Mouse (Mus musculus): ENCODE measurements around the gene Polr1c. TPM values are rescaled to one million over a fixed set of nuclear protein-coding genes. Genes with fewer than 3 reads are reported as not detected.

Gene Polr1c
- polyA plus RNA-seq, 1 experiment from 2014 or later: 100 TPM

GRCm38 (mm10) chr17:46243624-46244023 is 4.2 kb downstream of the Polr1c start:
- Histone ChIP-seq H3K9me3 (no peaks in the 10 kb centered on the region), H3K4me2 (replicated peaks) (no peak overlapping the region), H3K27ac (no peak overlapping the region), H3K4me3 (no peak overlapping the region), H3K4me1 (peaks cover 8% of the 10 kb centered on the region), H3K9ac (no peak overlapping the region), H3K36me3 (peaks cover 78% of the 10 kb centered on the region), H3K27me3 (no peaks in the 10 kb centered on the region)
- 93% methylated on average over 2 of the region's 2 CpGs for WGBS
- ATAC-seq (ENCODE audit: insufficient number of reproducible peaks, insufficient read depth, low FRiP score, low TSS enrichment): no peak

GRCm38 (mm10) chr17:46242993-46243392 is 4.9 kb downstream of the Polr1c start:
- Histone ChIP-seq H3K36me3 (peaks cover 85% of the 10 kb centered on the region), H3K27ac (no peak overlapping the region), H3K4me1 (peaks cover 7% of the 10 kb centered on the region), H3K4me3 (no peak overlapping the region), H3K9me3 (no peaks in the 10 kb centered on the region), H3K4me2 (replicated peaks) (no peak overlapping the region), H3K27me3 (no peaks in the 10 kb centered on the region), H3K9ac (no peak overlapping the region)
- WGBS: 83% methylated on average over 4 of the region's 4 CpGs
- no peak for ATAC-seq (ENCODE audit: insufficient number of reproducible peaks, insufficient read depth, low FRiP score, low TSS enrichment)

GRCm38 (mm10) chr17:46242274-46242673 is 5.6 kb downstream of the Polr1c start:
- peaks cover 7% of the 10 kb centered on the region for H3K4me1 ChIP-seq
- H3K36me3 ChIP-seq: peaks cover 90% of the 10 kb centered on the region
- no peak for ATAC-seq (ENCODE audit: insufficient number of reproducible peaks, insufficient read depth, low FRiP score, low TSS enrichment)

GRCm38 (mm10) chr17:46241471-46241870 is 6.4 kb downstream of the Polr1c start:
- H3K4me2 ChIP-seq (replicated peaks): no peak overlapping the region

More at GRCm38 (mm10) chr17:46242274-46242673, 5.6 kb downstream of the Polr1c start:
- Histone ChIP-seq H3K27me3 (no peaks in the 10 kb centered on the region), H3K9ac (no peak overlapping the region), H3K4me3 (no peak overlapping the region), H3K9me3 (no peaks in the 10 kb centered on the region), H3K27ac (no peak overlapping the region), H3K4me2 (replicated peaks) (no peak overlapping the region)
- WGBS: 93% methylated on average over 13 of the region's 13 CpGs

GRCm38 (mm10) chr17:46239516-46240114 is 8.2 kb downstream of the Polr1c start:
- 90% methylated on average over 15 of the region's 15 CpGs for WGBS
- Histone ChIP-seq H3K9me3 (no peaks in the 10 kb centered on the region), H3K27ac (no peak overlapping the region), H3K27me3 (no peaks in the 10 kb centered on the region), H3K4me3 (no peak overlapping the region), H3K4me2 (replicated peaks) (no peak overlapping the region), H3K4me1 (no peaks in the 10 kb centered on the region), H3K36me3 (peaks cover 88% of the 10 kb centered on the region), H3K9ac (no peak overlapping the region)
- no peak for ATAC-seq (ENCODE audit: insufficient number of reproducible peaks, insufficient read depth, low FRiP score, low TSS enrichment)

More at GRCm38 (mm10) chr17:46241471-46241870, 6.4 kb downstream of the Polr1c start:
- WGBS: 82% methylated on average over 11 of the region's 11 CpGs
- Histone ChIP-seq H3K4me1 (0 out of 2 replicates have a peak, but pooled peaks cover under 1% of the 10 kb centered on the region), H3K27ac (no peak overlapping the region), H3K9ac (no peak overlapping the region), H3K9me3 (no peaks in the 10 kb centered on the region), H3K27me3 (no peaks in the 10 kb centered on the region), H3K4me3 (no peak overlapping the region), H3K36me3 (peaks cover 94% of the 10 kb centered on the region)
- no peak for ATAC-seq (ENCODE audit: insufficient number of reproducible peaks, insufficient read depth, low FRiP score, low TSS enrichment)

- Histone ChIP-seq H3K4me1 (no peaks in the 10 kb centered on the region), H3K4me3 (no peak overlapping the region), H3K4me2 (replicated peaks) (no peak overlapping the region), H3K9me3 (no peaks in the 10 kb centered on the region), H3K9ac (no peak overlapping the region), H3K27ac (no peak overlapping the region), H3K27me3 (no peaks in the 10 kb centered on the region), H3K36me3 (peaks cover 81% of the 10 kb centered on the region)
- no peak for ATAC-seq (ENCODE audit: insufficient number of reproducible peaks, insufficient read depth, low FRiP score, low TSS enrichment)
- WGBS: 81% methylated on average over 5 of the region's 5 CpGs
These were observed 10.4 kb downstream of the Polr1c start for GRCm38 (mm10) chr17:46237480-46237879.

- peaks cover 80% of the 10 kb centered on the region for H3K36me3 ChIP-seq
- no peak overlapping the region for H3K4me2 ChIP-seq (replicated peaks)
- no peak overlapping the region for H3K4me3 ChIP-seq
- no peaks in the 10 kb centered on the region for H3K9me3 ChIP-seq
- H3K4me1 ChIP-seq: no peaks in the 10 kb centered on the region
- 91% methylated on average over 6 of the region's 6 CpGs for WGBS
- no peak overlapping the region for H3K27ac ChIP-seq
- H3K9ac ChIP-seq: no peak overlapping the region
- no peaks in the 10 kb centered on the region for H3K27me3 ChIP-seq
- no peak for ATAC-seq (ENCODE audit: insufficient number of reproducible peaks, insufficient read depth, low FRiP score, low TSS enrichment)
These were observed 10.8 kb downstream of the Polr1c start for GRCm38 (mm10) chr17:46237079-46237478.

GRCm38 (mm10) chr17:46236067-46236466 is 11.8 kb downstream of the Polr1c start:
- no peaks in the 10 kb centered on the region for H3K27me3 ChIP-seq
- H3K4me3 ChIP-seq: no peak overlapping the region
- H3K27ac ChIP-seq: no peak overlapping the region
- no peaks in the 10 kb centered on the region for H3K9me3 ChIP-seq
- H3K4me2 ChIP-seq (replicated peaks): no peak overlapping the region
- H3K9ac ChIP-seq: no peak overlapping the region
- no peaks in the 10 kb centered on the region for H3K4me1 ChIP-seq
- peaks cover 78% of the 10 kb centered on the region for H3K36me3 ChIP-seq
- ATAC-seq (ENCODE audit: insufficient number of reproducible peaks, insufficient read depth, low FRiP score, low TSS enrichment): no peak
- 89% methylated on average over 1 of the region's 1 CpGs for WGBS

GRCm38 (mm10) chr17:46227576-46227975 is 20.3 kb downstream of the Polr1c start:
- Histone ChIP-seq H3K36me3 (peaks cover 94% of the 10 kb centered on the region), H3K27me3 (no peaks in the 10 kb centered on the region)
- WGBS: 62% methylated on average over 7 of the region's 7 CpGs

GRCm38 (mm10) chr17:46221601-46222000 is 26.3 kb downstream of the Polr1c start:
- H3K4me2 ChIP-seq (replicated peaks): no peak overlapping the region
- no peak overlapping the region for H3K27ac ChIP-seq
- H3K9ac ChIP-seq: no peak overlapping the region
- H3K9me3 ChIP-seq: no peaks in the 10 kb centered on the region
- H3K4me3 ChIP-seq: no peak overlapping the region
- peaks cover 96% of the 10 kb centered on the region for H3K36me3 ChIP-seq
- ATAC-seq (ENCODE audit: insufficient number of reproducible peaks, insufficient read depth, low FRiP score, low TSS enrichment): no peak
- 90% methylated on average over 3 of the region's 3 CpGs for WGBS
- no peaks in the 10 kb centered on the region for H3K27me3 ChIP-seq
- H3K4me1 ChIP-seq: no peaks in the 10 kb centered on the region

More at GRCm38 (mm10) chr17:46227576-46227975, 20.3 kb downstream of the Polr1c start:
- no peak overlapping the region for H3K27ac ChIP-seq
- H3K4me3 ChIP-seq: no peak overlapping the region
- H3K9me3 ChIP-seq: no peaks in the 10 kb centered on the region
- no peaks in the 10 kb centered on the region for H3K4me1 ChIP-seq
- no peak overlapping the region for H3K9ac ChIP-seq
- no peak for ATAC-seq (ENCODE audit: insufficient number of reproducible peaks, insufficient read depth, low FRiP score, low TSS enrichment)
- no peak overlapping the region for H3K4me2 ChIP-seq (replicated peaks)

- Histone ChIP-seq H3K27me3 (no peaks in the 10 kb centered on the region), H3K4me3 (no peak overlapping the region), H3K36me3 (peaks cover 89% of the 10 kb centered on the region), H3K4me1 (no peaks in the 10 kb centered on the region), H3K9me3 (no peaks in the 10 kb centered on the region), H3K9ac (no peak overlapping the region), H3K4me2 (replicated peaks) (no peak overlapping the region), H3K27ac (no peak overlapping the region)
- no peak for ATAC-seq (ENCODE audit: insufficient number of reproducible peaks, insufficient read depth, low FRiP score, low TSS enrichment)
- 92% methylated on average over 3 of the region's 3 CpGs for WGBS
These were observed 37.3 kb downstream of the Polr1c start for GRCm38 (mm10) chr17:46210550-46210949.

GRCm38 (mm10) chr17:46206676-46207075 is 41.2 kb downstream of the Polr1c start:
- H3K4me2 ChIP-seq (replicated peaks): no peak overlapping the region
- ATAC-seq (ENCODE audit: insufficient number of reproducible peaks, insufficient read depth, low FRiP score, low TSS enrichment): no peak
- no peak overlapping the region for H3K4me3 ChIP-seq
- H3K9me3 ChIP-seq: no peaks in the 10 kb centered on the region
- H3K27me3 ChIP-seq: no peaks in the 10 kb centered on the region
- H3K27ac ChIP-seq: no peak overlapping the region
- H3K36me3 ChIP-seq: peaks cover 58% of the 10 kb centered on the region
- H3K4me1 ChIP-seq: peaks cover 15% of the 10 kb centered on the region
- no peak overlapping the region for H3K9ac ChIP-seq

Measured in embryonic facial prominence, embryonic 12.5 days (tissue).